Mouse (Mus musculus): ENCODE data around the gene Ttyh1. TPM values are rescaled to one million over a fixed set of nuclear protein-coding genes. Genes with fewer than 3 reads are reported as not detected.

The Ttyh1 gene
- total and polyA plus RNA-seq, 3 experiments, result 0.15 to 0.26 TPM; not detected in 1

DNA sequence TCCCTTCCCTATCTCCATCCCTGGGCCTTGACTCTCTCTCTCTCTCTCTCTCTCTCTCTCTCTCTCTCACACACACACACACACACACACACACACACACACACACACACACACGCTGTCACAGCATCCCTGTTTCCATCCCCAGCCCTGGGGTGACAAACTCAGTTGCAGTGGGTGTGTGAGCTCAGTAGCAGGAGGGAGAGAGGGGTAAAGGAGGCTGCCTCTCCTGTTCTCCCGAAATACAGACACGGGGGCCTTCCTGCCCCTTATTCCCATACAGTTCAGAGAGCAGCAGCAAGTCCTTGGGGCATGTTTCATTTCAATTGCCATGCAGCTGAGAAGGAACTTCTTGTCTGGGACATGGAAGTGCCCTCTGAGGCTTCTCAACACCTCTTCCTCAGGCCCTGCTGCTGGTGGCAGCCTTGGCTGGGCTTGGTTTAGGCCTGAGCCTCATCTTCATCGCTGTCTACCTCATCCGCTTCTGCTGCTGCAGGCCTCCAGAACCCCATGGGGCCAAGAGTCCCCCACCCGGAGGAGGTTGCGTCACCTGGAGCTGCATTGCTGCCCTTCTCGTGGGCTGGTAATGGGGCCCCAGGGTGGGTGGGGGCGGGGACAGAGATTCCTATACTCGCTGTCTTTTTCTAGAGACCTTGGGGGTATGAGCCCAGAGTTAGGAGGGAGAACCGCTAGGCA is 3.0 kb downstream of the Ttyh1 start:
- Histone ChIP-seq H3K27ac (ENCODE audit: control insufficient read depth, low read depth, low read length) (no peak overlapping the region), H3K79me2 (ENCODE audit: control insufficient read depth, insufficient read depth, low read length, poor library complexity) (no peaks in the 10 kb centered on the region), H3K4me1 (ENCODE audit: control insufficient read depth in 1 of 2, insufficient read depth in 2 of 2, low read length in 2 of 2) (no peaks in the 10 kb centered on the region), H3K36me3 (ENCODE audit: control insufficient read depth in 1 of 2, insufficient read depth in 2 of 2, low read length in 2 of 2) (no peaks in the 10 kb centered on the region), H3K9me3 (replicated peaks; ENCODE audit: insufficient read depth, low read length) (no peaks in the 10 kb centered on the region), H3K9ac (ENCODE audit: control insufficient read depth, low read depth, low read length, poor library complexity, severe bottlenecking) (no peak overlapping the region), H3K4me3 (ENCODE audit: control insufficient read depth in 1 of 2, insufficient read depth in 1 of 2, low read depth in 2 of 2, low read length in 2 of 2) (no peak overlapping the region), H3K27me3 (ENCODE audit: control insufficient read depth in 1 of 2, insufficient read depth in 2 of 2, low read length in 2 of 2) (peaks cover 0 to 1% of the 10 kb centered on the region in 2 experiments; a peak in 1 of 4 replicates)
- DNase-seq (ENCODE audit: low read depth, low spot score), result no peak
- TF ChIP-seq MXI1 (IDR thresholded peaks at IDR 0.05; ENCODE audit: low read depth, low read length) (no peak), ETS1 (IDR thresholded peaks at IDR 0.05; ENCODE audit: low read depth, low read length) (no peak)

GRCm38 (mm10) chr7:4122783-4123182 is 3.6 kb downstream of the Ttyh1 start:
- no peak overlapping the region for H3K27ac ChIP-seq (ENCODE audit: control insufficient read depth, low read depth, low read length)

DNA sequence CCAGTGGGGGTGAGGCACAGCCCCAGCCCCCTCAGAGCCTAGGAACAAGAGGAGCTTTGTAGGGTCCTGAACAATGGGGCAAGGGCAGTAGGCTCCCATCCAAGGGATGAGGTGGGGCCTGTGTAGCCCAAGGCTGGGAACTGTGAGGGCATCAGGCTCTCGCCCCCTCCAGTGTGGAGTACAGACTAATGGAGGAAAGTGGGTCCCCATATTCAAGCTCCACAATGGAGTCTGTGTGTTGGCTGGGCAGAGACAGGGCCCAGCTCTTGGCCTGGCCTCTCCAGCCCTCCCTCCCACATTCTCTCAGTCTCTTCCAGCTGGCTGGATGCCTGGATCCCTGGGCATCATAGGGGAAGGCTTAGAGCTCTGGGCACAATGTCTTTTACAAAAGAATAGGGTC is 4.5 kb downstream of the Ttyh1 start:
- TF ChIP-seq POLR2AphosphoS2 (IDR thresholded peaks at IDR 0.05; ENCODE audit: low read length) (no peak), POLR2A (IDR thresholded peaks at IDR 0.05; ENCODE audit: control insufficient read depth in 1 of 2, insufficient read depth in 1 of 2, low read depth in 1 of 2, low read length in 2 of 2, poor library complexity in 1 of 2) (no peak), NRF1 (IDR thresholded peaks at IDR 0.05; ENCODE audit: insufficient read depth, low read depth, low read length, poor library complexity, severe bottlenecking) (no peak), USF2 (IDR thresholded peaks at IDR 0.05; ENCODE audit: borderline replicate concordance in 1 of 2, insufficient read depth in 1 of 2, low read depth in 1 of 2, low read length in 2 of 2) (no peak), ZNF384 (IDR thresholded peaks at IDR 0.05; ENCODE audit: low read depth, low read length) (no peak), TCF12 (IDR thresholded peaks at IDR 0.05; ENCODE audit: low read depth, low read length) (no peak), TBP (IDR thresholded peaks at IDR 0.05; ENCODE audit: low read depth, low read length) (no peak), MAX (IDR thresholded peaks at IDR 0.05; ENCODE audit: low read length) (no peak), MYC (IDR thresholded peaks at IDR 0.05; ENCODE audit: low read depth, low read length) (no peak), NELFE (IDR thresholded peaks at IDR 0.05; ENCODE audit: low read depth, low read length) (no peak), GATA1 (IDR thresholded peaks at IDR 0.05; ENCODE audit: low read depth, low read length) (no peak)
- Histone ChIP-seq H3K27me3 (ENCODE audit: control insufficient read depth in 1 of 2, insufficient read depth in 2 of 2, low read length in 2 of 2) (peaks cover 0 to 1% of the 10 kb centered on the region in 2 experiments; a peak in 1 of 4 replicates), H3K36me3 (ENCODE audit: control insufficient read depth in 1 of 2, insufficient read depth in 2 of 2, low read length in 2 of 2) (no peaks in the 10 kb centered on the region), H3K79me2 (ENCODE audit: control insufficient read depth, insufficient read depth, low read length, poor library complexity) (no peaks in the 10 kb centered on the region), H3K4me1 (ENCODE audit: control insufficient read depth in 1 of 2, insufficient read depth in 2 of 2, low read length in 2 of 2) (peaks cover 0 to 3% of the 10 kb centered on the region in 2 experiments; a peak in 1 of 4 replicates), H3K27ac (ENCODE audit: control insufficient read depth, low read depth, low read length) (no peak overlapping the region), H3K9me3 (replicated peaks; ENCODE audit: insufficient read depth, low read length) (no peaks in the 10 kb centered on the region), H3K4me3 (ENCODE audit: control insufficient read depth in 1 of 2, insufficient read depth in 1 of 2, low read depth in 2 of 2, low read length in 2 of 2) (no peak overlapping the region), H3K9ac (ENCODE audit: control insufficient read depth, low read depth, low read length, poor library complexity, severe bottlenecking) (no peak overlapping the region)
- DNase-seq (ENCODE audit: low read depth, low spot score), result no peak

More at GRCm38 (mm10) chr7:4122783-4123182, 3.6 kb downstream of the Ttyh1 start:
- TF ChIP-seq KAT2A (conservative IDR thresholded peaks at IDR 0.05; ENCODE audit: low read depth, low read length) (no peak), RCOR1 (IDR thresholded peaks at IDR 0.05; ENCODE audit: low read depth, low read length) (no peak), BHLHE40 (IDR thresholded peaks at IDR 0.05; ENCODE audit: borderline replicate concordance, low read depth, low read length) (no peak)
- DNase-seq (ENCODE audit: low read depth, low spot score), result no peak
- no peak overlapping the region for H3K4me3 ChIP-seq (ENCODE audit: control insufficient read depth in 1 of 2, insufficient read depth in 1 of 2, low read depth in 2 of 2, low read length in 2 of 2)
- peaks cover 0 to 1% of the 10 kb centered on the region in 2 experiments; a peak in 1 of 4 replicates for H3K27me3 ChIP-seq (ENCODE audit: control insufficient read depth in 1 of 2, insufficient read depth in 2 of 2, low read length in 2 of 2)
- H3K36me3 ChIP-seq (ENCODE audit: control insufficient read depth in 1 of 2, insufficient read depth in 2 of 2, low read length in 2 of 2), result no peaks in the 10 kb centered on the region
- no peaks in the 10 kb centered on the region for H3K4me1 ChIP-seq (ENCODE audit: control insufficient read depth in 1 of 2, insufficient read depth in 2 of 2, low read length in 2 of 2)
- no peaks in the 10 kb centered on the region for H3K79me2 ChIP-seq (ENCODE audit: control insufficient read depth, insufficient read depth, low read length, poor library complexity)
- no peak overlapping the region for H3K9ac ChIP-seq (ENCODE audit: control insufficient read depth, low read depth, low read length, poor library complexity, severe bottlenecking)
- H3K9me3 ChIP-seq (replicated peaks; ENCODE audit: insufficient read depth, low read length), result no peaks in the 10 kb centered on the region

Data from MEL (cell line).